Mouse (Mus musculus) ES-E14 (cell line): ENCODE measurements around the gene Tanc1.

Experiments used
- CHD2 ChIP-seq: IDR thresholded peaks from 2 replicates; pipeline ENCODE4 v1.6.1; 2014; ENCODE audit warnings: mild to moderate bottlenecking, low read depth, low read length, inconsistent platforms
- HCFC1 ChIP-seq: IDR thresholded peaks from 2 replicates; pipeline ENCODE4 v1.6.1; 2012; ENCODE audit warnings: low read length, inconsistent platforms, borderline replicate concordance; ENCODE audit not compliant: insufficient read depth
- MAFK ChIP-seq: IDR thresholded peaks from 2 replicates; pipeline ENCODE4 v1.6.1; 2014; ENCODE audit warnings: mild to moderate bottlenecking, low read depth, low read length, inconsistent platforms; ENCODE audit not compliant: insufficient read depth
- ZC3H11A ChIP-seq: IDR thresholded peaks from 2 replicates; pipeline ENCODE4 v1.6.1; 2012; ENCODE audit warnings: low read depth, mild to moderate bottlenecking, inconsistent platforms, low read length, borderline replicate concordance

DNA sequence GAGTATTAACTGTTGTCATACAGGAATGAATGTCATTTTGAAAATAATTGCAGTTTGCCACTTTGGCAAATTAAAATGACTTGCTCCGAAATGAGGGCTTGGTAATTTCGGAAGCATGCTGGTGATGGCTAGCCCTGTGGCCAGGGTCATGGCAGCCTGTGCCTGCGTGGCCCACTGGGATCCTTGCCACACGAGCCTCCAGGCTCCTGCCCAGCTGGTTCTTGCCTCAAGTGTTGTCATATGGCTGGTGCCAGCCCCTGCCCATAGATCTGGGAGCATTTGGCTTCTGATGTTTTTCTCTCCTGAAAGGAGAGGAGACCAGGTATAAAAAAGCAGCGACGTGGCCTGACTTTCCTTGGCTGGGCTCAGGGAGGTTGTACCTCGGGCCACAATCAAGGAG is 198.2 kb downstream of the Tanc1 start:
- TF ChIP-seq MAFK (no peak), HCFC1 (no peak), CHD2 (no peak), ZC3H11A (no peak)
